Mouse (Mus musculus) adrenal gland, adult 18-20 months (tissue): Measurements from ENCODE around the gene 1700122O11Rik. TPM values are rescaled to one million over a fixed set of nuclear protein-coding genes. Genes with fewer than 3 reads are reported as not detected.

ENCODE experiments used
- DNase-seq, 2 experiments: peaks; one replicate each; pipeline ENCODE4 v3.0.0; 2021 to 2022; ENCODE audit warnings: low spot score in 2 of 2
- long read RNA-seq, 2 experiments: library from polyadenylated mRNA; stranded (forward); transcript quantifications; one replicate each; pipeline ENCODE4 v2.0.0; 2021
- total RNA-seq, 2 experiments: library from RNA; stranded (reverse); gene quantifications; 1 replicate in 1 of 2; 2 replicates in 1 of 2; pipeline ENCODE4 v1.2.3; 2021

1700122O11Rik gene
- total RNA-seq = not detected
- long read RNA-seq, experiment 1 = 0 reads
- long read RNA-seq, experiment 2 = 0 reads

GRCm38 (mm10) chr17:48038193-48038592 is at the start of gene 1700122O11Rik:
Gene 1700122O11Rik (minus strand): TSS chr17:48038293.
- no peak for DNase-seq

GRCm38 (mm10) chr17:48080626-48081025 is 42.5 kb upstream of the 1700122O11Rik start:
- no peak for DNase-seq

GRCm38 (mm10) chr17:48067729-48068128 is 29.6 kb upstream of the 1700122O11Rik start:
- no peak for DNase-seq

- no peak for DNase-seq
Observed at GRCm38 (mm10) chr17:48067083-48067614, 29.1 kb upstream of the 1700122O11Rik start.

GRCm38 (mm10) chr17:48065081-48065501 is 27.0 kb upstream of the 1700122O11Rik start:
- DNase-seq = no peak

GRCm38 (mm10) chr17:48064196-48064843 is 26.2 kb upstream of the 1700122O11Rik start:
- no peak for DNase-seq

- no peak for DNase-seq
Observed at GRCm38 (mm10) chr17:48057382-48057781, 19.3 kb upstream of the 1700122O11Rik start.

GRCm38 (mm10) chr17:48055076-48055816 is 17.2 kb upstream of the 1700122O11Rik start:
- DNase-seq = no peak

GRCm38 (mm10) chr17:48053646-48054045 is 15.6 kb upstream of the 1700122O11Rik start:
- DNase-seq = no peak

- DNase-seq = no peak
Observed at GRCm38 (mm10) chr17:48052338-48053067, 14.4 kb upstream of the 1700122O11Rik start.

- no peak for DNase-seq
Observed at GRCm38 (mm10) chr17:48051638-48052337, 13.7 kb upstream of the 1700122O11Rik start.

GRCm38 (mm10) chr17:48045631-48046030 is 7.5 kb upstream of the 1700122O11Rik start:
- peak; percentile 81 to 84 for DNase-seq

- DNase-seq = no peak
Observed at GRCm38 (mm10) chr17:48043154-48043880, 5.2 kb upstream of the 1700122O11Rik start.

GRCm38 (mm10) chr17:48041351-48042287 is 3.5 kb upstream of the 1700122O11Rik start:
- peak; percentile 41 to 46 for DNase-seq

GRCm38 (mm10) chr17:48039232-48039866 is 1.3 kb upstream of the 1700122O11Rik start:
- DNase-seq = peak; percentile 52 to 67

GRCm38 (mm10) chr17:48036921-48037320 is 1.2 kb downstream of the 1700122O11Rik start:
- no peak for DNase-seq

GRCm38 (mm10) chr17:48031521-48032430 is 6.3 kb downstream of the 1700122O11Rik start:
- DNase-seq = no peak
